Mouse (Mus musculus) retina, adult 2 months (tissue): ENCODE data around the gene Tsfm.

ENCODE experiments used
- DNase-seq: peaks from one replicate; pipeline ENCODE4 v3.0.0-alpha.2; 2012; ENCODE audit warnings: low read depth, low spot score

Gene Tsfm

DNA sequence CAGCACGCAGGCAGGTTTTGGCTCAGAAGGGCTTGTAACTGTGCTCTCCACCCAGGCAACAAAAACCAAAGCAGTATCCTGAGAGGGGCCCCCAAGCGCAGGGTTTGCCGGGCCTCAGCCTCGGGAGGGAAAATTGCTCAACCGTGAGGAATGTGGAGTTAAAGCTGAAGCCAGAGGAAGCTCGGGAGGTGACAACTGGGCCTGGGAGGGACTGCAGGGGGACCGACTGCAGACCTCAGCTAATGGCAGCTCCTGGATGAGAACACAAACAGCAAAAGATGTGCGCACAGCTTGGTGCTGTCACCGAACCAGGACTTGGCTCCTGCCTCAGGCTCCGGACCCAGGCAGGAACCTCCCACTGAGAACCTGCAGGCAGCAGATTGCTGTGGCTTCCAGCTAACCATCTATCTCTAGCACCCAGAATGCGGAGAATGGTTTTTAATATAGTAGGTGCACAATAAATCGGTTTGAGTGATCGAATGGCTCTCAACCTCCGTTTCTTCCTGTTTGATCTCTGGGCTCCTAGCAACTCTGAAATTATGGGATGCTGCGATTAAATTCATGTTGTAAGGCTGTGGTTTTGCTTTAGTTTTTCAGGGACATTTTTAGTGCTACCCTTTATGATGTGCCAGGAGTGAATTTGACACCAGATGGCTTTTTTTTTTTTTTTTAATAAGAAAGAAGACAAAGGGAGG, 68.2 kb downstream of the Tsfm start:
- no peak for DNase-seq

DNA sequence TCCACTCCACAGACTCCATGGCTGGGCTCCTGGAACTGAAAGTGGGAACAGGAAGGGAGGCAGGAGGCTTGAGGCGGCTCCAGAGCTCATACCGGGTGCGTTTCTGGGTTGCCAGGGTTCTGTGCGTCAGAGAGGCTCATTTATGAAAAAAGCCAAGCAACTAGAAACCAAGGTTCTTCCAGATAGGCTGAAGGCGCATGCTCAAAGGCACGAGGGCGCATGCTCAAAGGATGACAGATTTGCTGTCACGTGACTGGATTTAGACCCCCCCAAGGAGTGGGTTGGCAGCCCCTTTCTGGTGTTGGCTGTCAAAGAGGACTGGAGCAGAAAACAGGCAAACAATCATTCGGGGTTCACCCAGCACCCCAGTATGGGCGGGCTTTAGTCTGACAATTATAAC, 68.9 kb downstream of the Tsfm start:
- no peak for DNase-seq
